Mouse (Mus musculus) forebrain, embryonic 15.5 days (tissue): Measurements from ENCODE around the gene Olfr1440. TPM values are rescaled to one million over a fixed set of nuclear protein-coding genes. Genes with fewer than 3 reads are reported as not detected.

ENCODE experiments used
- ATAC-seq: fragments of 200-750 bp; cut with Nextera tagmentation; replicated peaks from 2 replicates; pipeline ENCODE4 v1.8.0; 2017; ENCODE audit warnings: mild to moderate bottlenecking, moderate TSS enrichment, moderate library complexity
- H3K27ac ChIP-seq: fragments of 300-500 bp; sonication (generic); replicated peaks from 2 replicates; pipeline ENCODE4 v1.5.1; 2015; ENCODE audit warnings: mild to moderate bottlenecking, inconsistent platforms
- H3K27me3 ChIP-seq: fragments of 300-500 bp; sonication (generic); 2 replicates; pipeline ENCODE4 v1.6.1; 2015; ENCODE audit warnings: inconsistent platforms
- H3K36me3 ChIP-seq: fragments of 300-500 bp; sonication (generic); 2 replicates; pipeline ENCODE4 v1.6.1; 2015; ENCODE audit warnings: mild to moderate bottlenecking, inconsistent platforms
- H3K4me1 ChIP-seq: fragments of 300-500 bp; sonication (generic); 2 replicates; pipeline ENCODE4 v1.6.1; 2015; ENCODE audit warnings: inconsistent platforms
- H3K4me2 ChIP-seq: fragments of 300-500 bp; sonication (generic); replicated peaks from 2 replicates; pipeline ENCODE4 v1.6.1; 2015; ENCODE audit warnings: mild to moderate bottlenecking, inconsistent platforms
- H3K4me3 ChIP-seq: fragments of 300-500 bp; sonication (generic); 2 replicates; pipeline ENCODE4 v1.5.1; 2015; ENCODE audit warnings: mild to moderate bottlenecking, inconsistent platforms
- H3K9ac ChIP-seq: fragments of 300-500 bp; sonication (generic); replicated peaks from 2 replicates; pipeline ENCODE4 v1.6.1; 2015; ENCODE audit warnings: mild to moderate bottlenecking, inconsistent platforms
- H3K9me3 ChIP-seq: fragments of 300-500 bp; sonication (generic); 2 replicates; pipeline ENCODE4 v1.6.1; 2016; ENCODE audit warnings: inconsistent platforms
- WGBS: fragments of 180-500 bp; shearing (Covaris S2); methylation state at CpG from one replicate; pipeline ENCODE4 v1.1.7; 2015; ENCODE audit warnings: mixed read lengths; 5-methylcytosine and 5-hydroxymethylcytosine counted together
- polyA plus RNA-seq: library from polyadenylated mRNA; unstranded; fragments of >200 nt; fragmentation: Nextera tagmentation; extraction: Ambion mirVana; gene quantifications from 2 replicates; pipeline ENCODE4 v1.2.1, GENCODE M21; 2015

Olfr1440 gene
- polyA plus RNA-seq, 1 experiment from 2014 or later, result not detected

GRCm38 (mm10) chr19:12435750-12436524, 48.9 kb downstream of the Olfr1440 start:
- no peaks in the 10 kb centered on the region for H3K27me3 ChIP-seq
- ATAC-seq, result no peak
- H3K9ac ChIP-seq, result no peak overlapping the region
- no peaks in the 10 kb centered on the region for H3K4me1 ChIP-seq
- 87% methylated on average over 4 of the region's 4 CpGs for WGBS
- H3K4me3 ChIP-seq, result no peak overlapping the region
- no peak overlapping the region for H3K4me2 ChIP-seq
- H3K36me3 ChIP-seq, result no peaks in the 10 kb centered on the region
- H3K27ac ChIP-seq, result no peak overlapping the region
- H3K9me3 ChIP-seq, result no peaks in the 10 kb centered on the region

- no peak for ATAC-seq
- Histone ChIP-seq H3K4me3 (no peak overlapping the region), H3K27me3 (no peaks in the 10 kb centered on the region), H3K36me3 (no peaks in the 10 kb centered on the region), H3K4me1 (no peaks in the 10 kb centered on the region), H3K27ac (no peak overlapping the region), H3K9me3 (no peaks in the 10 kb centered on the region), H3K9ac (no peak overlapping the region), H3K4me2 (no peak overlapping the region)
- WGBS, result 46% methylated on average over 1 of the region's 1 CpGs
Observed at GRCm38 (mm10) chr19:12439581-12439980, 52.5 kb downstream of the Olfr1440 start.

- Histone ChIP-seq H3K4me3 (no peak overlapping the region), H3K9ac (no peak overlapping the region), H3K4me1 (no peaks in the 10 kb centered on the region), H3K27me3 (no peaks in the 10 kb centered on the region), H3K36me3 (no peaks in the 10 kb centered on the region), H3K27ac (no peak overlapping the region), H3K4me2 (no peak overlapping the region), H3K9me3 (no peaks in the 10 kb centered on the region)
- no peak for ATAC-seq
- WGBS, result 74% methylated on average over 5 of the region's 5 CpGs
Observed at GRCm38 (mm10) chr19:12440103-12440725, 53.1 kb downstream of the Olfr1440 start.

GRCm38 (mm10) chr19:12442560-12442959, 55.5 kb downstream of the Olfr1440 start:
- H3K4me3 ChIP-seq, result no peak overlapping the region
- WGBS, result 85% methylated on average over 4 of the region's 4 CpGs

DNA sequence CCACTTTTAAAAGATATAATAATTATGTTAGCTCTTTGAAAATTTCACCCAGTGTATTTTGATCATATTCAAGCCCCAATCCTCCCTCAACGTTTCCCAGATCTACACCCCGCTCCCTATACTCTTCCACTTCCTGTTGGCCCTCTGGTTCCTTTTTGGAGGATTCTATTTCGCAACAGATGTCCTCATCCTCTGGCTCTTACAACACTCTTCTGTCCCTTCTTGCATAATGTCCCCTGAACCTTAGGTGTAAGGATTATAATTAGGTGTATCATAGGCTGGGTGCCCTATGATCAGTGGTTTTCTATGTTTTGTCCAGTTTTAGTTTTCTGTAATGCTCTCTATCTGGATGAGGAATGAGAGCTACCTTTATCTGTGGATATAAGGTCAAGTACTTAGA, 57.9 kb downstream of the Olfr1440 start:
- H3K27me3 ChIP-seq, result no peaks in the 10 kb centered on the region
- no peak overlapping the region for H3K4me2 ChIP-seq
- H3K4me1 ChIP-seq, result no peaks in the 10 kb centered on the region
- no peaks in the 10 kb centered on the region for H3K9me3 ChIP-seq
- no peaks in the 10 kb centered on the region for H3K36me3 ChIP-seq
- 91% methylated on average over 3 of the region's 3 CpGs for WGBS
- ATAC-seq, result no peak
- no peak overlapping the region for H3K4me3 ChIP-seq
- no peak overlapping the region for H3K27ac ChIP-seq
- H3K9ac ChIP-seq, result no peak overlapping the region

More at GRCm38 (mm10) chr19:12442560-12442959, 55.5 kb downstream of the Olfr1440 start:
- H3K36me3 ChIP-seq, result no peaks in the 10 kb centered on the region
- H3K4me1 ChIP-seq, result no peaks in the 10 kb centered on the region
- no peak overlapping the region for H3K27ac ChIP-seq
- no peak overlapping the region for H3K4me2 ChIP-seq
- no peaks in the 10 kb centered on the region for H3K27me3 ChIP-seq
- no peak overlapping the region for H3K9ac ChIP-seq
- no peaks in the 10 kb centered on the region for H3K9me3 ChIP-seq
- no peak for ATAC-seq

Other genes starting within 250 kb of the Olfr1440 start
- gene Olfr1555-ps1, start 217.2 kb upstream of the Olfr1440 start, polyA plus RNA-seq, result not detected in 2 replicates
- not detected in 2 replicates for gene Olfr1431, start 186.6 kb upstream of the Olfr1440 start, polyA plus RNA-seq
- not detected in 2 replicates for gene Olfr1432, start 154.7 kb upstream of the Olfr1440 start, polyA plus RNA-seq
- gene Olfr262, start 145.6 kb upstream of the Olfr1440 start, polyA plus RNA-seq, result not detected in 2 replicates
- not detected in 2 replicates for gene Olfr235, start 126.2 kb upstream of the Olfr1440 start, polyA plus RNA-seq
- not detected in 2 replicates for gene Olfr1434, start 107.4 kb upstream of the Olfr1440 start, polyA plus RNA-seq
- gene Olfr1436, start 88.1 kb upstream of the Olfr1440 start, polyA plus RNA-seq, result not detected in 2 replicates
- not detected in 2 replicates for gene Olfr1437, start 62.2 kb upstream of the Olfr1440 start, polyA plus RNA-seq
- not detected in 2 replicates for gene Olfr1438-ps1, start 51.4 kb upstream of the Olfr1440 start, polyA plus RNA-seq
- gene Olfr1441, start 30.2 kb downstream of the Olfr1440 start, polyA plus RNA-seq, result not detected in 2 replicates
- not detected in 2 replicates for gene Pfpl, start 40.6 kb downstream of the Olfr1440 start, polyA plus RNA-seq
- gene Mpeg1, start 73.5 kb downstream of the Olfr1440 start, polyA plus RNA-seq, result 0.55 and 0.56 TPM in 2 replicates
- gene Dtx4, start 114.2 kb downstream of the Olfr1440 start, polyA plus RNA-seq, result 16.8 and 19.3 TPM in 2 replicates
- 8.9 and 9.4 TPM in 2 replicates for gene Fam111a, start 158.5 kb downstream of the Olfr1440 start, polyA plus RNA-seq
- 0.08 TPM in 1 of 2 replicates, not detected in the other for gene Gm4952, start 212.7 kb downstream of the Olfr1440 start, polyA plus RNA-seq
- not detected in 2 replicates for gene Glyat, start 246.0 kb downstream of the Olfr1440 start, polyA plus RNA-seq